Mouse (Mus musculus) CH12.LX (cell line): Measurements from ENCODE around the gene Ccdc47. TPM values are rescaled to one million over a fixed set of nuclear protein-coding genes. Genes with fewer than 3 reads are reported as not detected.
"Not testable (repeated sequence)": the region's sequence is repeated elsewhere in the genome, so short reads cannot be mapped to it uniquely, and the experiment has no call there.

Source experiments
- DNase-seq: peaks from one replicate; pipeline ENCODE4 v3.0.0-alpha.2; 2013; ENCODE audit errors: extremely low read depth
- H3K27ac ChIP-seq: 2 replicates; pipeline ENCODE4 v1.5.1; 2012; ENCODE audit warnings: low read depth, mild to moderate bottlenecking, control low read depth, moderate library complexity; ENCODE audit not compliant: insufficient read depth
- H3K27me3 ChIP-seq: replicated peaks from 2 replicates; pipeline ENCODE3; 2012; ENCODE audit warnings: inconsistent platforms
- H3K36me3 ChIP-seq, 2 experiments: replicated peaks in 1 of 2; 2 replicates each; pipeline versions ENCODE3 to v1.6.1; 2012; ENCODE audit warnings: inconsistent platforms in 1 of 2, low read length in 1 of 2, mild to moderate bottlenecking in 1 of 2, mixed read lengths in 1 of 2, moderate library complexity in 1 of 2; ENCODE audit not compliant: control insufficient read depth in 1 of 2, insufficient read depth in 1 of 2
- H3K4me1 ChIP-seq, 2 experiments: 2 replicates each; pipeline ENCODE4 v1.6.1; 2012; ENCODE audit warnings: inconsistent platforms in 1 of 2, moderate library complexity in 1 of 2; ENCODE audit not compliant: insufficient read depth in 2 of 2, control insufficient read depth in 1 of 2
- H3K4me2 ChIP-seq: 2 replicates; pipeline ENCODE4 v1.6.1; 2012; ENCODE audit warnings: low read depth, mild to moderate bottlenecking, control low read depth; ENCODE audit not compliant: poor library complexity, insufficient read depth, severe bottlenecking
- H3K4me3 ChIP-seq, 3 experiments: fragments of 150-350 bp in 1 of 3; sonication (generic) in 1 of 3; replicated peaks in 1 of 3; 2 replicates each; pipeline versions ENCODE3 to v1.5.1; 2011 to 2012; ENCODE audit warnings: low read depth in 2 of 3, low read length in 2 of 3, mild to moderate bottlenecking in 2 of 3, moderate library complexity in 2 of 3, control low read depth in 1 of 3, improper control_type of control experiment in 1 of 3, inconsistent platforms in 1 of 3, mixed read lengths in 1 of 3; ENCODE audit not compliant: poor library complexity in 1 of 3
- H3K79me2 ChIP-seq: replicated peaks from 2 replicates; pipeline ENCODE4 v1.6.1; 2012; ENCODE audit warnings: mild to moderate bottlenecking, moderate library complexity; ENCODE audit not compliant: control insufficient read depth, poor library complexity, insufficient read depth, severe bottlenecking; ENCODE audit errors: extremely low read depth
- H3K9ac ChIP-seq: 2 replicates; pipeline ENCODE4 v1.6.1; 2012; ENCODE audit warnings: low read depth, mild to moderate bottlenecking, control low read depth, moderate library complexity; ENCODE audit not compliant: insufficient read depth
- H3K9me3 ChIP-seq: replicated peaks from 2 replicates; pipeline ENCODE3; 2012; ENCODE audit warnings: low read length, inconsistent platforms, mixed read lengths
- E2F4 ChIP-seq: IDR thresholded peaks from 2 replicates; pipeline ENCODE4 v1.6.1; 2011; ENCODE audit warnings: low read depth, low read length, improper control_type of control experiment; ENCODE audit not compliant: insufficient replicate concordance
- IRF4 ChIP-seq: IDR thresholded peaks from 2 replicates; pipeline ENCODE4 v1.6.1; 2014; ENCODE audit warnings: low read depth, mild to moderate bottlenecking, inconsistent platforms, low read length, improper control_type of control experiment
- JUND ChIP-seq: conservative IDR thresholded peaks from 2 replicates; pipeline ENCODE4 v1.6.1; 2011; ENCODE audit warnings: low read depth, low read length, improper control_type of control experiment
- KAT2A ChIP-seq: IDR thresholded peaks from 2 replicates; pipeline ENCODE4 v1.6.1; 2012; ENCODE audit warnings: low read length, improper control_type of control experiment, inconsistent platforms; ENCODE audit not compliant: insufficient replicate concordance
- MAZ ChIP-seq: IDR thresholded peaks from 2 replicates; pipeline ENCODE4 v1.6.1; 2012; ENCODE audit warnings: low read depth, mild to moderate bottlenecking, inconsistent platforms, low read length, improper control_type of control experiment, moderate library complexity
- MYC ChIP-seq: IDR thresholded peaks from 2 replicates; pipeline ENCODE4 v1.6.1; 2011; ENCODE audit warnings: low read depth, mild to moderate bottlenecking, improper control_type of control experiment, low read length
- NRF1 ChIP-seq: IDR thresholded peaks from 2 replicates; pipeline ENCODE4 v1.6.1; 2014; ENCODE audit warnings: low read depth, mild to moderate bottlenecking, inconsistent platforms, low read length, improper control_type of control experiment, moderate library complexity
- POLR2A ChIP-seq: IDR thresholded peaks from 2 replicates; pipeline ENCODE4 v1.6.1; 2011; ENCODE audit warnings: low read depth, mild to moderate bottlenecking, improper control_type of control experiment, low read length
- SIN3A ChIP-seq: IDR thresholded peaks from 2 replicates; pipeline ENCODE4 v1.6.1; 2012; ENCODE audit warnings: low read length, improper control_type of control experiment, inconsistent platforms
- SMC3 ChIP-seq: IDR thresholded peaks from 2 replicates; pipeline ENCODE4 v1.6.1; 2011; ENCODE audit warnings: low read depth, low read length, improper control_type of control experiment
- TCF12 ChIP-seq: IDR thresholded peaks from 2 replicates; pipeline ENCODE4 v1.6.1; 2014; ENCODE audit warnings: low read depth, mild to moderate bottlenecking, inconsistent platforms, low read length, improper control_type of control experiment
- UBTF ChIP-seq: IDR thresholded peaks from 2 replicates; pipeline ENCODE4 v1.6.1; 2012; ENCODE audit warnings: low read depth, mild to moderate bottlenecking, inconsistent platforms, low read length, improper control_type of control experiment, moderate library complexity
- USF2 ChIP-seq: conservative IDR thresholded peaks from 2 replicates; pipeline ENCODE4 v1.6.1; 2011; ENCODE audit warnings: low read depth, low read length, improper control_type of control experiment
- ZKSCAN1 ChIP-seq: IDR thresholded peaks from 2 replicates; pipeline ENCODE4 v1.6.1; 2012; ENCODE audit warnings: low read depth, inconsistent platforms, low read length, improper control_type of control experiment, borderline replicate concordance
- ZMIZ1 ChIP-seq: IDR thresholded peaks from 2 replicates; pipeline ENCODE4 v1.6.1; 2012; ENCODE audit warnings: low read depth, mild to moderate bottlenecking, inconsistent platforms, low read length, improper control_type of control experiment
- ZNF384 ChIP-seq: IDR thresholded peaks from 2 replicates; pipeline ENCODE4 v1.6.1; 2012; ENCODE audit warnings: low read depth, low read length, improper control_type of control experiment, inconsistent platforms
- dilution Hi-C: fragments of 300-500 bp; cut with MboI; formaldehyde crosslinking; loops from 2 replicates; pipeline ENCODE4 v1.14.3; 2020; ENCODE audit warnings: low sequenced_read_pairs; ENCODE audit not compliant: extremely low pct_unique_long_range_greater_than_20kb, extremely low pct_ligation_motif_present
- in situ Hi-C: fragments of 300-500 bp; cut with MboI; formaldehyde crosslinking; loops from 3 replicates; pipeline ENCODE4 v1.14.3; 2019; ENCODE audit warnings: low sequenced_read_pairs, low pct_ligation_motif_present, low pct_unique_long_range_greater_than_20kb, mixed read lengths
- polyA plus RNA-seq: library from polyadenylated mRNA; unstranded; fragments of >175 nt; gene quantifications from 2 replicates; pipeline ENCODE4 v1.2.1, GENCODE M21; 2012; ENCODE audit warnings: low read depth; ENCODE audit not compliant: insufficient read length
- total RNA-seq, 2 experiments: library from RNA; depleted of rRNA; stranded (reverse); fragments of 300-350 nt in 1 of 2; fragments of >200 nt in 1 of 2; gene quantifications; 2 replicates each; pipeline ENCODE4 v1.2.3; 2012 to 2014

Gene Ccdc47
- total and polyA plus RNA-seq, 3 experiments: 46.1 to 80.8 (median 53.2) TPM

DNA sequence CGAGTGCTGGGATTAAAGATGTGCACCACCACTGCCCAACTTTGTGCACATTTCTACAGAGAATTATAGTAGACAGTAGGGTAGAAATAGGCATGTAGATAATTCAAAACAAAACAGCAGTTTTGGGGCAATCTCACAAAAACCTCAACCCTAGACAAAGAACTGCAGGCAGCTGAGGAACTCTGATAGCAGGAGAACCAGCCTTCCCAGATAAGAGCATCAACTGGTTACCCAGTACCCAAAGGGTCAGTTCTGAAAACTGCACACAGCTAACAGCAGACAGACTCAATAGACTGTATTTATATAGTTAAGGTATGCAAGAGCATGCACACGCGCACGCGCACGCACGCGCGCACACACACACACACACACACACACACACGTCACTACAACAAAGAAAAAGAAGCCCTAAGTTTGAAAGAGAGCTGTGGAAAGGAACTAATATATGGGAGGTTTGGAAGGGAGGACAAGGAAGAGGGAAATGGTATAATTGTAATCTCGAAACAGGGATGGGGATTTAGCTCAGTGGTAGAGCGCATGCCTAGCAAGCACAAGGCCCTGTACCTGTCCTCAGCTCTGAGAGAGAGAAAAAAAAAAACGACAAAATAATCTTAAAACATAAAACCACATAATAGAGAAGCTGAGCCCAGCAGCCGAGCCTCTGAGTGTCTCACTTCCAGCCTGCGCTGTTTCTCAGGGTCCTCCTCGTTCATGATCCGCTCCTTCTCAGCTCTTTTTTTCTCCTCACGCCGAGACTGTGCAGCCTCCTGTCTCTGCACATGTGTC is 14.6 kb downstream of the Ccdc47 start:
- peak overlapping the region in 2 of 3 experiments; percentile 14 to 28 for H3K4me3 ChIP-seq
- no peaks in the 10 kb centered on the region for H3K9me3 ChIP-seq
- no peaks in the 10 kb centered on the region for H3K27me3 ChIP-seq
- peaks cover 10 to 60% of the 10 kb centered on the region in 2 experiments for H3K4me1 ChIP-seq
- H3K4me2 ChIP-seq: peak overlapping the region; percentile 82
- no peak for DNase-seq
- no peak for TF ChIP-seq KAT2A
- TF ChIP-seq SMC3: no peak
- TF ChIP-seq MYC: peak; percentile 49; the same call in 1 of the 2 replicates
- peak; percentile 5; the same call in 1 of the 2 replicates for TF ChIP-seq ZNF384
- 0 out of 2 replicates have a peak, but pooled peaks have one; percentile 1 for TF ChIP-seq IRF4
- TF ChIP-seq JUND: no peak
- TF ChIP-seq TCF12: no peak
- TF ChIP-seq NRF1: peak; percentile 44; the same call in 1 of the 2 replicates
- TF ChIP-seq, all 38 proteins: peak for 4
- dilution Hi-C loops: no loop called here
- in situ Hi-C loops: no loop called here
- Histone ChIP-seq H3K36me3 (peaks cover 53 to 75% of the 10 kb centered on the region in 2 experiments), H3K9ac (peak overlapping the region; percentile 45), H3K27ac (peak overlapping the region; percentile 74), H3K79me2 (peaks cover 8% of the 10 kb centered on the region)

DNA sequence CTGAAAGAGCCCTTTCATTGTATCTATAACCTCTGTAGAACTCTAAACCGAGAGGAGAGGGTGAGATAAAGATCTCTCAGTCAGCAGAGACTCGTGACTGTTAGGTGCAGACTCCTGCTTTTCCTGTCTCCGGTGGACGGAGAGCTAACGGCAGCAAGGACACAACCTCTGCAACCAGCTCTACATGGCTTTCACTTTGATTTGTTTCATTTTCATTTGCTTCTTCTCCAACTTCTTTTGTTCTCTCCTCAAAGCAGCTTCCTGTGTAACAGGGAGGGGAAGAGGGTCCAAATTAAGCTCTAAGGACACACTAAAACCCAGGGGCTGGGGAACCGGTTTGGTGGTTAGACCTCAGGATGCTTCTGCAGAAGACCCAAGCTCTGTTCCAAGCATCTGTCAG is 15.4 kb downstream of the Ccdc47 start:
- in situ Hi-C loops: no loop called here
- peaks cover 51 to 73% of the 10 kb centered on the region in 2 experiments for H3K36me3 ChIP-seq
- dilution Hi-C loops: no loop called here

DNA sequence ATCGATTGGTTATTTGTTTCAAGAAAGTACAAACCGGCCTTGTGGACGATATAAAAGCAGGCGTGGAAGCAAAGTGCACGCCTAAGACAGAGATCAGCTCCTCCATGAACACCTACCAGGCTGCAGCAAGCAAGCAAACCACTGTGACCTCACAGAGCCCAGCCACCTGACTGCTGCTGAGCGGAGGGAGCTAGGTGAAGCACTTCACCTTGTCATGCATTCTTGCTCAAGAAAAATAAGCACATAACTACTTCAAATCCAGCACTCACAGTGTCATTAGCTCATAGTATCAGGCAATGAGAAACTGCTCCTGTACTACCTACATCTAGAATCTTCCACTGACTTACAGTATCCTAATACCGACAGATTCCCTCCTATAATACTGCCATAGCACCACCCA is 16.1 kb downstream of the Ccdc47 start:
- H3K4me3 ChIP-seq, H3K27ac ChIP-seq, H3K4me2 ChIP-seq, H3K79me2 ChIP-seq, DNase-seq, dilution Hi-C loops, H3K9me3 ChIP-seq, H3K9ac ChIP-seq, H3K27me3 ChIP-seq, in situ Hi-C loops: not testable (repeated sequence)
- Histone ChIP-seq H3K4me1 (peaks cover 10 to 67% of the 10 kb centered on the region in 2 experiments), H3K36me3 (peaks cover 45 to 68% of the 10 kb centered on the region in 2 experiments)

More for the DNA sequence above, 15.4 kb downstream of the Ccdc47 start:
- Histone ChIP-seq H3K4me2 (peak overlapping the region; percentile 33; the same call in 1 of the 2 replicates), H3K9ac (no peak overlapping the region), H3K27me3 (no peaks in the 10 kb centered on the region), H3K79me2 (peaks cover 8% of the 10 kb centered on the region), H3K4me1 (peaks cover 10 to 62% of the 10 kb centered on the region in 2 experiments), H3K27ac (no peak overlapping the region), H3K9me3 (no peaks in the 10 kb centered on the region), H3K4me3 (no peak overlapping the region)
- DNase-seq: no peak
- TF ChIP-seq E2F4 (no peak), ZMIZ1 (no peak), ZNF384 (no peak), JUND (no peak), USF2 (no peak), UBTF (no peak), MAZ (no peak), SIN3A (no peak), SMC3 (no peak), ZKSCAN1 (no peak), POLR2A (no peak)
